Mouse (Mus musculus): Measurements from ENCODE around the gene Nepn.

DNA sequence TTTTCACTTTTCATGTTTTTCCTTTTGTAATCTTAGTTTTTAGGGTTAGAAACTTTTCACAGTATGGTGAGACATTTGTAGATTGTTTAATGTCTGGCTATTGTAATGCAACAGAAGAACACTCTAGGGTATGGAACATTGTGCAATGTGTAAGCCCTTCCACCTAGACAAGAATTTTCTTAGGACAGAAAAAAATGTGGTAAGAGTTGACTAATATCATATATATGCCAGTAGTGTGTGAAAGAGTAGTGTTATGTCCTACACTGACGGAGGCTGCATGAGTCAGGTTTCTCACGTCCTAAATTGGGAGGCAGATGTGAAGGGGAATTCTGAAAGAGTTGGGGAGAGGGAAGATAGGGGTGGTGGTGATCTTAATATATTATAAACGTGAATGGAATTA, 10.9 kb downstream of the Nepn start:
- TF ChIP-seq CTCF (IDR thresholded peaks at IDR 0.05; ENCODE audit: borderline replicate concordance, insufficient read depth, low read depth, low read length) (no peak), POLR2A (IDR thresholded peaks at IDR 0.05; ENCODE audit: borderline replicate concordance, insufficient read depth, low read length) (no peak)

All from cerebellum, adult 2 months (tissue).